Mouse (Mus musculus) hindbrain, embryonic 15.5 days (tissue): Measurements from ENCODE around the gene Hes7. TPM values are rescaled to one million over a fixed set of nuclear protein-coding genes. Genes with fewer than 3 reads are reported as not detected.

ENCODE experiments used
- ATAC-seq: fragments of 200-750 bp; cut with Nextera tagmentation; 2 replicates; pipeline ENCODE4 v1.8.0; 2017; ENCODE audit warnings: low read depth, moderate number of reproducible peaks, moderate TSS enrichment; ENCODE audit not compliant: low FRiP score
- H3K27ac ChIP-seq: fragments of 300-500 bp; sonication (generic); replicated peaks from 2 replicates; pipeline ENCODE4 v1.5.1; 2015; ENCODE audit warnings: mild to moderate bottlenecking, inconsistent platforms
- H3K27me3 ChIP-seq: fragments of 300-500 bp; sonication (generic); 2 replicates; pipeline ENCODE4 v1.6.1; 2015; ENCODE audit warnings: control low read depth, inconsistent platforms
- H3K36me3 ChIP-seq: fragments of 300-500 bp; sonication (generic); 2 replicates; pipeline ENCODE4 v1.6.1; 2015; ENCODE audit warnings: control low read depth, inconsistent platforms
- H3K4me1 ChIP-seq: fragments of 300-500 bp; sonication (generic); replicated peaks from 2 replicates; pipeline ENCODE4 v1.6.1; 2015; ENCODE audit warnings: control low read depth, inconsistent platforms
- H3K4me2 ChIP-seq: fragments of 300-500 bp; sonication (generic); 2 replicates; pipeline ENCODE4 v1.6.1; 2015; ENCODE audit warnings: moderate library complexity, mild to moderate bottlenecking, inconsistent platforms
- H3K4me3 ChIP-seq: fragments of 300-500 bp; sonication (generic); 2 replicates; pipeline ENCODE4 v1.5.1; 2015; ENCODE audit warnings: mild to moderate bottlenecking, inconsistent platforms
- H3K9ac ChIP-seq: fragments of 300-500 bp; sonication (generic); 2 replicates; pipeline ENCODE4 v1.6.1; 2015; ENCODE audit warnings: inconsistent platforms
- H3K9me3 ChIP-seq: fragments of 300-500 bp; sonication (generic); 2 replicates; pipeline ENCODE4 v1.6.1; 2016; ENCODE audit warnings: control low read depth, inconsistent platforms
- WGBS: fragments of 180-500 bp; shearing (Covaris S2); methylation state at CpG from one replicate; pipeline ENCODE4 v1.1.7; 2015; 5-methylcytosine and 5-hydroxymethylcytosine counted together
- polyA plus RNA-seq: library from polyadenylated mRNA; unstranded; fragments of >200 nt; fragmentation: Nextera tagmentation; extraction: Ambion mirVana; gene quantifications from 2 replicates; pipeline ENCODE4 v1.2.1, GENCODE M21; 2015

Gene Hes7
- polyA plus RNA-seq, 1 experiment from 2014 or later, result 0.87 TPM

- no peak for ATAC-seq
- H3K9ac ChIP-seq, result no peak overlapping the region
- peak overlapping the region; percentile 86 for H3K4me3 ChIP-seq
- peaks cover 54% of the 10 kb centered on the region for H3K4me1 ChIP-seq
- H3K4me2 ChIP-seq, result peak overlapping the region; percentile 98
- 57% methylated on average over 5 of the region's 5 CpGs for WGBS
- peaks cover 16% of the 10 kb centered on the region for H3K27me3 ChIP-seq
- no peaks in the 10 kb centered on the region for H3K9me3 ChIP-seq
- no peaks in the 10 kb centered on the region for H3K36me3 ChIP-seq
- no peak overlapping the region for H3K27ac ChIP-seq
Observed at GRCm38 (mm10) chr11:69116843-69117242, 3.4 kb upstream of the Hes7 start.

- Histone ChIP-seq H3K9ac (peak overlapping the region; percentile 78), H3K4me3 (peak overlapping the region; percentile 86), H3K27me3 (peaks cover 16% of the 10 kb centered on the region), H3K36me3 (no peaks in the 10 kb centered on the region), H3K9me3 (no peaks in the 10 kb centered on the region), H3K27ac (peak overlapping the region; percentile 75), H3K4me2 (peak overlapping the region; percentile 98), H3K4me1 (peaks cover 51% of the 10 kb centered on the region)
- under 1% methylated on average over 45 of the region's 45 CpGs for WGBS
- ATAC-seq, result no peak
Observed at GRCm38 (mm10) chr11:69117737-69118695, 2.2 kb upstream of the Hes7 start.

GRCm38 (mm10) chr11:69118765-69119164 lies 1.4 kb upstream of the Hes7 start:
- 0 out of 2 replicates have a peak, but pooled peaks have one; percentile 2 for ATAC-seq
- peak overlapping the region; percentile 98 for H3K4me2 ChIP-seq
- WGBS, result under 1% methylated on average over 15 of the region's 15 CpGs
- no peaks in the 10 kb centered on the region for H3K9me3 ChIP-seq
- H3K9ac ChIP-seq, result peak overlapping the region; percentile 21; the same call in 1 of the 2 replicates
- peaks cover 16% of the 10 kb centered on the region for H3K27me3 ChIP-seq
- H3K4me3 ChIP-seq, result peak overlapping the region; percentile 86
- H3K36me3 ChIP-seq, result no peaks in the 10 kb centered on the region
- H3K27ac ChIP-seq, result no peak overlapping the region
- H3K4me1 ChIP-seq, result peaks cover 51% of the 10 kb centered on the region

- no peak for ATAC-seq
- no peak overlapping the region for H3K9ac ChIP-seq
- WGBS, result 34% methylated on average over 14 of the region's 14 CpGs
- no peaks in the 10 kb centered on the region for H3K36me3 ChIP-seq
- peak overlapping the region; percentile 89 for H3K4me3 ChIP-seq
- H3K4me1 ChIP-seq, result peaks cover 51% of the 10 kb centered on the region
- no peak overlapping the region for H3K27ac ChIP-seq
- H3K4me2 ChIP-seq, result peak overlapping the region; percentile 98
- no peaks in the 10 kb centered on the region for H3K9me3 ChIP-seq
- peaks cover 16% of the 10 kb centered on the region for H3K27me3 ChIP-seq
Observed at GRCm38 (mm10) chr11:69119446-69120155, 603 bp upstream of the Hes7 start.

GRCm38 (mm10) chr11:69121001-69121740 lies 967 bp downstream of the Hes7 start:
- WGBS, result 2% methylated on average over 33 of the region's 33 CpGs

GRCm38 (mm10) chr11:69121741-69122335 lies 1.6 kb downstream of the Hes7 start:
- Histone ChIP-seq H3K27ac (peak overlapping the region; percentile 79), H3K4me3 (peak overlapping the region; percentile 89), H3K9me3 (no peaks in the 10 kb centered on the region), H3K4me1 (peaks cover 61% of the 10 kb centered on the region), H3K4me2 (peak overlapping the region; percentile 98), H3K9ac (peak overlapping the region; percentile 70), H3K36me3 (no peaks in the 10 kb centered on the region), H3K27me3 (peaks cover 7% of the 10 kb centered on the region; the same call in 1 of the 2 replicates)
- WGBS, result under 1% methylated on average over 31 of the region's 32 CpGs
- ATAC-seq, result no peak

More at GRCm38 (mm10) chr11:69121001-69121740, 967 bp downstream of the Hes7 start:
- no peaks in the 10 kb centered on the region for H3K36me3 ChIP-seq
- peak overlapping the region; percentile 89 for H3K4me3 ChIP-seq
- peak overlapping the region; percentile 70 for H3K9ac ChIP-seq
- H3K27ac ChIP-seq, result no peak overlapping the region; the same call in 1 of the 2 replicates
- H3K4me2 ChIP-seq, result peak overlapping the region; percentile 98
- no peak for ATAC-seq
- H3K9me3 ChIP-seq, result no peaks in the 10 kb centered on the region
- H3K27me3 ChIP-seq, result peaks cover 7% of the 10 kb centered on the region; the same call in 1 of the 2 replicates
- H3K4me1 ChIP-seq, result peaks cover 59% of the 10 kb centered on the region

- no peaks in the 10 kb centered on the region for H3K9me3 ChIP-seq
- peak; percentile 59 for ATAC-seq
- no peaks in the 10 kb centered on the region for H3K36me3 ChIP-seq
- H3K27me3 ChIP-seq, result peaks cover 7% of the 10 kb centered on the region; the same call in 1 of the 2 replicates
- peak within 1 kb of the TSS; percentile 89 for H3K4me3 ChIP-seq
- peaks cover 55% of the 10 kb centered on the region for H3K4me1 ChIP-seq
- peak within 1 kb of the TSS; percentile 98 for H3K4me2 ChIP-seq
- whole genome bisulfite sequencing, result under 1% methylated on average over 66 of the region's 66 CpGs
- peak within 1 kb of the TSS; percentile 70 for H3K9ac ChIP-seq
- peak within 1 kb of the TSS; percentile 79 for H3K27ac ChIP-seq
Observed at GRCm38 (mm10) chr11:69122336-69122951, 2.2 kb downstream of the Hes7 start, which contains the start of gene 9130213A22Rik. 9130213A22Rik (minus strand) TSS chr11:69122589.

- Histone ChIP-seq H3K9me3 (no peaks in the 10 kb centered on the region), H3K4me1 (peaks cover 50% of the 10 kb centered on the region), H3K4me2 (peak overlapping the region; percentile 98), H3K27ac (peak overlapping the region; percentile 79), H3K36me3 (no peaks in the 10 kb centered on the region), H3K4me3 (peak overlapping the region; percentile 89), H3K9ac (peak overlapping the region; percentile 70), H3K27me3 (peaks cover 9% of the 10 kb centered on the region)
- WGBS, result under 1% methylated on average over 29 of the region's 29 CpGs
- ATAC-seq, result peak; percentile 2
Observed at GRCm38 (mm10) chr11:69123056-69123692, 3.0 kb downstream of the Hes7 start.

- under 1% methylated on average over 31 of the region's 31 CpGs for WGBS
- H3K27ac ChIP-seq, result peak overlapping the region; percentile 68
Observed at GRCm38 (mm10) chr11:69123693-69124497, 3.7 kb downstream of the Hes7 start.

GRCm38 (mm10) chr11:69124498-69124847 lies 4.3 kb downstream of the Hes7 start:
- peak overlapping the region; percentile 98 for H3K4me2 ChIP-seq
- ATAC-seq, result peak; percentile 42
- no peak overlapping the region for H3K27ac ChIP-seq

More at GRCm38 (mm10) chr11:69123693-69124497, 3.7 kb downstream of the Hes7 start:
- peaks cover 11% of the 10 kb centered on the region for H3K27me3 ChIP-seq
- H3K9ac ChIP-seq, result peak overlapping the region; percentile 35
- peak overlapping the region; percentile 89 for H3K4me3 ChIP-seq
- peak overlapping the region; percentile 98 for H3K4me2 ChIP-seq
- no peaks in the 10 kb centered on the region for H3K36me3 ChIP-seq
- no peaks in the 10 kb centered on the region for H3K9me3 ChIP-seq
- peaks cover 46% of the 10 kb centered on the region for H3K4me1 ChIP-seq
- ATAC-seq, result peak; percentile 70

More at GRCm38 (mm10) chr11:69124498-69124847, 4.3 kb downstream of the Hes7 start:
- WGBS, result under 1% methylated on average over 3 of the region's 3 CpGs
- no peaks in the 10 kb centered on the region for H3K9me3 ChIP-seq
- H3K4me1 ChIP-seq, result peaks cover 41% of the 10 kb centered on the region
- H3K27me3 ChIP-seq, result peaks cover 11% of the 10 kb centered on the region
- H3K4me3 ChIP-seq, result peak overlapping the region; percentile 89
- H3K9ac ChIP-seq, result no peak overlapping the region
- H3K36me3 ChIP-seq, result no peaks in the 10 kb centered on the region
